Mouse (Mus musculus): ENCODE results near the gene Vps36. TPM values are rescaled to one million over a fixed set of nuclear protein-coding genes. Genes with fewer than 3 reads are reported as not detected.
A peak's percentile ranks its signal among the peaks of the same experiment; 100 is the strongest.

Gene Vps36
- polyA plus RNA-seq, 1 experiment from 2014 or later, result 37.4 TPM

GRCm38 (mm10) chr8:22166080-22166603, 26.5 kb upstream of the Vps36 start, which contains the start of gene Nek3:
Gene Nek3 (minus strand): TSS chr8:22166435.
- H3K4me2 ChIP-seq, result peak within 1 kb of the TSS; percentile 57
- H3K9ac ChIP-seq, result peak within 1 kb of the TSS; percentile 65
- H3K9me3 ChIP-seq, result no peaks in the 10 kb centered on the region
- WGBS, result under 1% methylated on average over 36 of the region's 43 CpGs
- H3K27ac ChIP-seq, result peak within 1 kb of the TSS; percentile 64
- peak within 1 kb of the TSS; percentile 56 for H3K4me3 ChIP-seq
- peak; percentile 97 for ATAC-seq (ENCODE audit: insufficient number of reproducible peaks, insufficient read depth, low FRiP score, low TSS enrichment, low read depth)
- H3K27me3 ChIP-seq, result no peaks in the 10 kb centered on the region
- H3K36me3 ChIP-seq, result peaks cover 31% of the 10 kb centered on the region
- peaks cover 14% of the 10 kb centered on the region for H3K4me1 ChIP-seq

GRCm38 (mm10) chr8:22169167-22169566, 23.4 kb upstream of the Vps36 start:
- peaks cover 46% of the 10 kb centered on the region for H3K36me3 ChIP-seq
- H3K9me3 ChIP-seq, result no peaks in the 10 kb centered on the region
- H3K4me3 ChIP-seq, result no peak overlapping the region
- no peak overlapping the region for H3K4me2 ChIP-seq
- no peak for ATAC-seq (ENCODE audit: insufficient number of reproducible peaks, insufficient read depth, low FRiP score, low TSS enrichment, low read depth)
- 89% methylated on average over 5 of the region's 5 CpGs for WGBS
- H3K4me1 ChIP-seq, result peaks cover 14% of the 10 kb centered on the region
- no peak overlapping the region for H3K27ac ChIP-seq
- H3K9ac ChIP-seq, result no peak overlapping the region
- no peaks in the 10 kb centered on the region for H3K27me3 ChIP-seq

- Histone ChIP-seq H3K4me3 (no peak overlapping the region), H3K9me3 (peaks cover 4% of the 10 kb centered on the region; the same call in 1 of the 2 replicates), H3K4me2 (no peak overlapping the region), H3K27ac (no peak overlapping the region), H3K27me3 (no peaks in the 10 kb centered on the region), H3K36me3 (peaks cover 55% of the 10 kb centered on the region), H3K4me1 (no peaks in the 10 kb centered on the region), H3K9ac (no peak overlapping the region)
- no peak for ATAC-seq (ENCODE audit: insufficient number of reproducible peaks, insufficient read depth, low FRiP score, low TSS enrichment, low read depth)
- WGBS, result 96% methylated on average over 7 of the region's 7 CpGs
These were observed 16.6 kb upstream of the Vps36 start for GRCm38 (mm10) chr8:22175966-22176365.

- no peaks in the 10 kb centered on the region for H3K9me3 ChIP-seq
- peaks cover 17% of the 10 kb centered on the region for H3K4me1 ChIP-seq
- H3K27ac ChIP-seq, result no peak overlapping the region
- H3K27me3 ChIP-seq, result no peaks in the 10 kb centered on the region
- H3K36me3 ChIP-seq, result no peaks in the 10 kb centered on the region
- WGBS, result 1% methylated on average over 3 of the region's 3 CpGs
- ATAC-seq (ENCODE audit: insufficient number of reproducible peaks, insufficient read depth, low FRiP score, low TSS enrichment, low read depth), result peak; percentile 23
- H3K9ac ChIP-seq, result peak overlapping the region; percentile 74
- peak overlapping the region; percentile 76 for H3K4me2 ChIP-seq
- peak overlapping the region; percentile 74 for H3K4me3 ChIP-seq
These were observed 7.7 kb upstream of the Vps36 start for GRCm38 (mm10) chr8:22184884-22185283.

GRCm38 (mm10) chr8:22185431-22186397, 6.9 kb upstream of the Vps36 start, which contains the start of gene Ckap2:
Gene Ckap2 (minus strand): TSS chr8:22185819.
- Histone ChIP-seq H3K4me3 (peak within 1 kb of the TSS; percentile 74), H3K36me3 (no peaks in the 10 kb centered on the region), H3K4me1 (peaks cover 17% of the 10 kb centered on the region), H3K9ac (peak within 1 kb of the TSS; percentile 74), H3K27me3 (no peaks in the 10 kb centered on the region), H3K27ac (peak within 1 kb of the TSS; percentile 84), H3K9me3 (no peaks in the 10 kb centered on the region), H3K4me2 (peak within 1 kb of the TSS; percentile 76)
- ATAC-seq (ENCODE audit: insufficient number of reproducible peaks, insufficient read depth, low FRiP score, low TSS enrichment, low read depth), result peak; percentile 94
- 2% methylated on average over 63 of the region's 63 CpGs for whole genome bisulfite sequencing

- Histone ChIP-seq H3K9ac (peak overlapping the region; percentile 96), H3K4me2 (peak overlapping the region; percentile 71), H3K4me1 (peaks cover 10% of the 10 kb centered on the region), H3K27me3 (no peaks in the 10 kb centered on the region), H3K9me3 (no peaks in the 10 kb centered on the region), H3K27ac (peak overlapping the region; percentile 99), H3K36me3 (no peaks in the 10 kb centered on the region), H3K4me3 (peak overlapping the region; percentile 80)
- ATAC-seq (ENCODE audit: insufficient number of reproducible peaks, insufficient read depth, low FRiP score, low TSS enrichment, low read depth), result no peak
- 11% methylated on average over 12 of the region's 12 CpGs for WGBS
These were observed 912 bp downstream of the Vps36 start for GRCm38 (mm10) chr8:22193432-22194010.

GRCm38 (mm10) chr8:22197914-22198313, 5.3 kb downstream of the Vps36 start:
- WGBS, result 86% methylated on average over 6 of the region's 6 CpGs
- Histone ChIP-seq H3K36me3 (peaks cover 31% of the 10 kb centered on the region), H3K9ac (no peak overlapping the region), H3K27ac (no peak overlapping the region), H3K4me3 (no peak overlapping the region), H3K4me1 (peaks cover 10% of the 10 kb centered on the region), H3K4me2 (no peak overlapping the region), H3K27me3 (no peaks in the 10 kb centered on the region), H3K9me3 (no peaks in the 10 kb centered on the region)
- no peak for ATAC-seq (ENCODE audit: insufficient number of reproducible peaks, insufficient read depth, low FRiP score, low TSS enrichment, low read depth)

GRCm38 (mm10) chr8:22199481-22199880, 6.9 kb downstream of the Vps36 start:
- peaks cover 43% of the 10 kb centered on the region for H3K36me3 ChIP-seq
- H3K4me3 ChIP-seq, result no peak overlapping the region
- H3K27me3 ChIP-seq, result no peaks in the 10 kb centered on the region
- no peak overlapping the region for H3K4me2 ChIP-seq
- peaks cover 1% of the 10 kb centered on the region for H3K4me1 ChIP-seq
- H3K27ac ChIP-seq, result no peak overlapping the region
- no peaks in the 10 kb centered on the region for H3K9me3 ChIP-seq
- no peak overlapping the region for H3K9ac ChIP-seq
- no peak for ATAC-seq (ENCODE audit: insufficient number of reproducible peaks, insufficient read depth, low FRiP score, low TSS enrichment, low read depth)
- 98% methylated on average over 8 of the region's 8 CpGs for WGBS

- Histone ChIP-seq H3K4me3 (no peak overlapping the region), H3K4me2 (no peak overlapping the region), H3K36me3 (peaks cover 70% of the 10 kb centered on the region), H3K27ac (no peak overlapping the region), H3K9ac (no peak overlapping the region), H3K4me1 (no peaks in the 10 kb centered on the region), H3K27me3 (no peaks in the 10 kb centered on the region), H3K9me3 (no peaks in the 10 kb centered on the region)
- WGBS, result 82% methylated on average over 4 of the region's 4 CpGs
- ATAC-seq (ENCODE audit: insufficient number of reproducible peaks, insufficient read depth, low FRiP score, low TSS enrichment, low read depth), result no peak
These were observed 14.9 kb downstream of the Vps36 start for GRCm38 (mm10) chr8:22207535-22207934.

GRCm38 (mm10) chr8:22209012-22209411, 16.4 kb downstream of the Vps36 start:
- Histone ChIP-seq H3K27me3 (no peaks in the 10 kb centered on the region), H3K36me3 (peaks cover 68% of the 10 kb centered on the region), H3K9me3 (no peaks in the 10 kb centered on the region), H3K4me3 (no peak overlapping the region), H3K4me1 (no peaks in the 10 kb centered on the region), H3K4me2 (no peak overlapping the region), H3K27ac (no peak overlapping the region), H3K9ac (no peak overlapping the region)
- no peak for ATAC-seq (ENCODE audit: insufficient number of reproducible peaks, insufficient read depth, low FRiP score, low TSS enrichment, low read depth)
- 65% methylated on average over 5 of the region's 5 CpGs for WGBS

GRCm38 (mm10) chr8:22214826-22215225, 22.2 kb downstream of the Vps36 start:
- Histone ChIP-seq H3K27ac (no peak overlapping the region), H3K9me3 (no peaks in the 10 kb centered on the region), H3K4me3 (no peak overlapping the region), H3K27me3 (no peaks in the 10 kb centered on the region), H3K4me2 (no peak overlapping the region), H3K4me1 (no peaks in the 10 kb centered on the region), H3K36me3 (peaks cover 75% of the 10 kb centered on the region), H3K9ac (no peak overlapping the region)
- WGBS, result 93% methylated on average over 10 of the region's 10 CpGs
- ATAC-seq (ENCODE audit: insufficient number of reproducible peaks, insufficient read depth, low FRiP score, low TSS enrichment, low read depth), result no peak

All from embryonic facial prominence, embryonic 13.5 days (tissue).